Mouse (Mus musculus): ENCODE measurements at regions not wholly inside any gene's neighbourhood (a gene's known extent, or its start where the extent isn't known, plus 50 kb on each side); places are given as distances from the start of the nearest gene placed in this dataset.

DNA sequence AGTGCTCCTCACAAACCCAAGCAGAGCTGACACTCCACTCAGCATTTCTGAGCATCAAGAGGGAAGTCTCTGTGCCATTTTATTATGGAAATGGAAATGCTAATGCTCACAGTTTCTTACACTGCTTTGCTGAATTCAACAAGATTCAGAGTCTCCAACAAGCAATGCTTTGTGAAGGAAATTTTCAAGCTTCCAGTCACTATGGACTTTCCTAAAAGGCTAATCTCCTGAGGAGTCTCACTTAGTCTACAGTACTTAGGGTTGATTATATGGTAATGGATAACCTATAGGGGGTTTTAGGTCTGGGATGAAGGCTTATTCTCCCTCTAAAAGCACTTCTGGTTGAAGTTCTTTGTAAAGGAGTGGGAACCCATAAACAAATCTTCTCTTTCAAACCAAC, 1805.9 kb upstream of the Igfbp7 start:
- peak; percentile 81 for DNase-seq (ENCODE audit: low read depth, low spot score)

- DNase-seq (ENCODE audit: low read depth, low spot score) = no peak
Measured at GRCm38 (mm10) chr5:79186608-79187007, 1778.8 kb upstream of the Igfbp7 start.

All from R1 (cell line).